Mouse (Mus musculus): ENCODE data around the gene Wnt7a.

Wnt7a gene

DNA sequence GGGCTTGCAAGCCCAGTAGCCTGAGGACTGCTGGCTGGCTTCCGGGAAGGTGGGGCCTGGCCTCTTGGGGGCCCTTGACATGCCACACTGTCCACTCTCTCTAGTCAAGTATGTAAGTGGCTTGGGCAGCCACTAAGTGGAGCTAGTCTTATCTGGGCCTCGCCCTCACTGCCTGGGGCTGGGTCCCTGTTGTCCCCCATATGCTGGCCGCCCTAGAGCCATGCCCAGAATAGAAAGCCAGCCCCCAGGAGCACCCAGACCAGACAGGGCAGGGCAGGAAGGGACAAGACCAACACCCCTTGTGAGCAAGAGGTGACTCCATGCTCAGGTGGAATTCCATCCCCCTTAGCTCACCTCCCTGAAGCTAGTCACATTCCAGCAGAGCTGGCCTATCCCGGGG, 22.0 kb downstream of the Wnt7a start:
- no peak for DNase-seq (ENCODE audit: low read depth, low spot score)

DNA sequence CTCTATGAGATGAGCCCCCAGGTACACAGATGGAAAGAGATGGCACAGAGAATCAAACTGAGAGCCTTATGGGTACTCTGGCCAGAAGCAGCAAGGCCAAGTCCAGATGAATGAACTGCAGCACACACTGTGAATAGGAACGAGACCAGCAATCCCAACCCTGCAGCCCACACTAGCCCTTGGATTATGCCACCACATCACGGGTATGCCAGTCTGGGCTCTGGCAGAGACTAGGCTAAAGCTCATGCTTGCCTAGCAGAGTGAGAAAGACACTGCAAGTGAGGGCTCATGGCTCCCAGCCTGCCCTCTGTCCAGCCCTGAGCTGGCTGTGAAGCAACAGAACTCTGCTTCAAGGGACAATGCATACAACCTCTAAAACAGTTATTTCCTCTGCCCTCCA, 26.7 kb downstream of the Wnt7a start:
- DNase-seq (ENCODE audit: low read depth, low spot score) = no peak

DNA sequence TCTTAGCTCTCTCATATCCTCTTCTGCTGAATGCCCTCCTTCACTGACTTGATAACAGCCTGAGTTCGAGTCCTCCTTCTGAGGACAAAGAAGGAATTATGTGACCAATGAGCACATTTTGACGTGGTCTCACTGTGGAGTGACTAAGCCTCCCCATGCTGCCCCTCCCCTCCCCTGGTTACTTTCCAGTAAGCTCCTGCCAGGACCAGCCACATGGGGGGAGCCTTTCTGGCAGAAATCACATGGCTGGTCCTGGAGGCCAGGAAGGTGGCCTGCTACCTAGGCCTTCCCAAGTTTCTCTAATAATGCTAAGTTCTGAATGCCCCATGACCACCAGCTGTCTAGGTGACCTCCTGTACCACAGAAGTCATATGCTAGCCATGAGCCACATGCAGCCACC, 27.3 kb downstream of the Wnt7a start:
- no peak for DNase-seq (ENCODE audit: low read depth, low spot score)

DNA sequence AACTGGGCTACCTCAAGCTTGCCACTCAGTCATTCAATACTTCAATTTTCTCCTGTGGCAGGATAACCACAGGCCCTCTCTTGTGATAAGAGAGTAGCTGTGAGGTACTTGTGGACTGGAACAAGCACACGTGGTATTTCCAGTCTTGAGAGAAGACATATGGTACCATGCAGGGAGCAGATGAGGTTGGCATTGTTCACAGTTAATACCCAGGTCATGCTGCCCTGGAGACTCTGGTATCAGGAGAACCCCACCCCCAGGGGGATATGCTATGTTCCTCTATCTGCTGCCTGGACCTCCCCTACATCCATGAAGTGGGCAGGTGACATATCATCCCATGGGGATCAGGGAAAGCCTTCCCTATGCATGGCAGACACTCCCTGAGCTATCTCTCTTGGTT, 27.9 kb downstream of the Wnt7a start:
- no peak for DNase-seq (ENCODE audit: low read depth, low spot score)

DNA sequence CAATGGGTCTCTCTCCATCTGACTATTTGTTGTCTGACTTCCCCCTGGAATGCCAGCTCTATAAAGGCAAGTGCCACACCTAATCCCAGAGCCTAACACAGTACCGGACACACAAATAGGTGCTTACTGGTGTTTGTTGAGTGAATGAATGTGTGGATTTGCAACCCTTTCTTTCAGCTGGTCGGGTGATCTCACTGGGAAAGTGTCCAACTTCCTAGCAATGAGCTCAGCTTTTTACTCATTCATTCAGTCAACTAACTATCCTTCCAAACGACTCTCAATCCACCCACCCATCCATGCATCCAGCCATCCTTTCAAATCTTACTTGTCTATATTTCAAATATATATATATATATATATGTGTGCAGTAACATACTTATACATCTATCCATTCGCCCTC, 31.3 kb downstream of the Wnt7a start:
- DNase-seq (ENCODE audit: low read depth, low spot score) = no peak

DNA sequence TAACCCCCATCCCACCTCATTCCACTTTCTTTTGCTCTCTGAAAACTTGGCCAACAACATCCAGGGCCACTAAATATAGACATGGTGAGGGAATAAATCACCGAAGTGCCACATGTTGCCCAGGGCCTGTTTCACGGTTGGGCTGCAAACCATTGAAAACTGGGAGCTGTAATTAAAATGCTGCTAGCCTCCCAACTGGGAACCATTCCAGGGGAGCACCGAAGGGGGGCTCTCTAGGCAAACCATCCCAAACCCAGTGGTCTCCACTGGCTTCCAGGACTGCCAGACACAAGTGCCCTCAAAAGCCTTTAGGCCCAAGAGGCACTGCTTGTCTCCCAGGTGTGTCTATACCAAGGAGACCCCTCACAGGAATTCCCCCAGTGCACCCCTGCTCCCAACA, 31.9 kb downstream of the Wnt7a start:
- DNase-seq (ENCODE audit: low read depth, low spot score) = no peak

DNA sequence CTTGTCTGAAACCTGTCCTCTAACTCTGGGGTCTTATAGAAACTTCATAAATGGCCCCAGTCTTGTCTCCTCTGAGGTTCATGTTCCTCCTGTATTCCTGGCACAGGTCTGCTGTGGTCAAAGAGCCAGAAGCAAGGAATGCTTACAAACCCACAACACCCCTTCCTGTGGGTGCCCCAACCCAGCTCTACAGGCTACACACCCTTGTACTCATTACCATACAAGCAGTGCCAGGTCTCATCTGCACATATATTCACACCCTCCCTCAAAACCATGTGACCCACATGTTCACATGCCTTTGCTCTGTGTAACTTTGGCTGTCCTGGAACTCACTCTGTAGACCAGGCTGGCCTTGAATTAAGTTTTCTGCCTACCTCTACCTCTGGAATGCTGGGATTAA, 38.2 kb downstream of the Wnt7a start:
- DNase-seq (ENCODE audit: low read depth, low spot score) = no peak

DNA sequence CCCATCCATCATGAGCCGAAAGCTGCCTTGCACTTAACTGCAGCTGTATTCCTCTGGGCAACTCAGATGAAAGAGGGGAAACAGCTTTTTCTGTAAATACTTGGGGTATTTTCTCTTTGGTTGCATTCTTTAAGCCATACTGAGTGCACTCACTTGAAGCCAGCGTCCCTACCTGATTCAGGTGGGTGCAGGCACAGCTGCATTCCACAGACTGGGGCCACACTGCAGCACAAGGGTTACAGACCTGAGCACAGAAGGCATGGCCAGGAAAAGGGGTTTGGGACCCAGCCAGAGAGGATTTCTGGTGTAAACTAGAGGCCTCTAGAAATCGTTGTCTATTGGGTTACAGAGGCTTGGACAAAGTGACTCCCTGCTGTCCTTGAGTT, 38.6 kb downstream of the Wnt7a start:
- DNase-seq (ENCODE audit: low read depth, low spot score) = no peak

DNA sequence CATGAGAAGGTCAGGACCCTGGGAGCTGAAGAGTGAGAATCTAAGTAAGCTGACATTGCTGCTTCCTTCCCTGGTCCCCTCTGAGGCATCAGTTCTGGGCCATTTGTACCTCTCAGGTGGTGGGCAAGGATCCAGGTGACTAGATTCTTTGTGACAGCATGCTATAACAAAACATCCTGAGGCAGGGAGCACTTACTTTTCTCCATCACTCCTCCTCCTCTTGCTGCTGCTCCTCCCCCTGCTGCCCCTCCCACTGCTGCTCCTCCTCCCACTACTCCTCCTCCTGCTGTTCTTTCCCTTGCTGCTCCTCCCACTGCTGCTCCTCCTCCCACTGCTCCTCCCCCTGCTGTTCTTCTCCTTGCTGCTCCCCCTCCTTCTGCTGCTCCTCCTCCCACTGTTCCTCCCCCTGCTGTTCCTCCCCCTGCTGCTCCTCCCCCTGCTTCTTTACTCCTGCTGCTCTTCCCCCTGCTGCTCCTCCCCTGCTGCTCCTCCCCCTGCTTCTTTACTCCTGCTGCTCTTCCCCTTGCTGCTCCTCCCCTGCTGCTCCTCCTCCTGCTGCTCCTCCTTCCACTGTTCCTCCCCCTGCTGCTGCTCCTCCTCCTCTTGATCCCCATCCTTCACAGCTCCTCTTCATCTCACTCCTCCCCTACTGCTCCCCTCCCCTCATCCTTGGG, 39.1 kb downstream of the Wnt7a start:
- DNase-seq (ENCODE audit: low read depth, low spot score) = no peak

DNA sequence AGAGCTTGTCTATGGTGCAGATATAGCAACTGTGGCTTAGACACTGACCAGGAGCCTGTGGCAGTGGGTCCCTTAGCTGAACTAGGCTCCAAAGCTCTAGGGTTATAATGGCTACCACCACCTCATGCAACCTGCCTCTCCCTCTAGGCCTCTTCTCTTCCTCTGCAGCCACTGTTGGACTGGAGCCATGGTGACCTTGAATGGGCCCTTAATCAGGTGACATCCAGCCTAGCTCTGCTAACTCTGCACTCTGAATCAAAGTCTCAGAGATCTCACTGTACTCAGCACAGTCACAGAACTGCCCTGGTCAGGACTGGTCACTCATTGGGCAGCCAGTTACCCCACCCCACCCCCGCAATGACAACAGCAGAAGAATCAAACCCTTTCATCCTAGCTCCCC, 44.4 kb downstream of the Wnt7a start:
- DNase-seq (ENCODE audit: low read depth, low spot score) = no peak

DNA sequence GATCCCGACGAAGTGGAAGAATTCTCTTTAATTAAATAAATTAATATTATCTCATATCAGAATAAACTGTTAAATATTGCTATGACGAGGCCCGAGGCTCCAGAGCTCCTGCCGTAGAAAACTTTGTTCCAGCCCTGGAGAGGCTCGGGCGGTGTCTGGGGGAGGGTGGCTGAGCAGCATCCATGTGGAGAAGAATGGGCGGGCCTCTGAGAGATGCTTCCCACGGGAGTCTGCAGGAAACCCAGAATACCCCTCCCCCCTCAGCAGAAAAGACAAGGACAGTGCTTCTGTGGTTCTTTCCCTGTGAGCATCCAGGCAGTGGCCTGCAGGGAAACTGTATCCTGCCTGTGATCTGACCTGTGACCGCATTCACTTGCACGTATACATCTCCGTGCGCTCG, 45.7 kb downstream of the Wnt7a start:
- DNase-seq (ENCODE audit: low read depth, low spot score) = no peak

DNA sequence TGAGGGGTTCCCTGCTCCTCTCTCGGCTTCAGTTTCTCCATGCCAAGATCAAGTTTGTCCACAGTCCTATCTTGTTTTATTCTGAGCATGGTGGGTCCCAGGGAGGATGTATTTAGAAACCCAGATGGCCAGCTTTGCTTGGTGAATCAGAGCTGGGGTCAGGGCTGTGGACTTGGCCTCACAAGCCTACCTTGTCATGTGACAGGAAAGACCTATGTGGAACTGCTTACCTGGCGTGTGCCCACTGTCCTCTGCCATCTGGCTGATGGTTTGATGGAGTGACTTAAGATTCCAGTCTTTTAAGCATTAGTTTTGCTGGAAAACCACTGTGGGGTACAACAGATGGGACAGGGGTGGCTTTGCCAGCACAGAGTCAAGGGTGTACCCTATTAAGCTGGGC, 48.4 kb downstream of the Wnt7a start:
- DNase-seq (ENCODE audit: low read depth, low spot score) = no peak

DNA sequence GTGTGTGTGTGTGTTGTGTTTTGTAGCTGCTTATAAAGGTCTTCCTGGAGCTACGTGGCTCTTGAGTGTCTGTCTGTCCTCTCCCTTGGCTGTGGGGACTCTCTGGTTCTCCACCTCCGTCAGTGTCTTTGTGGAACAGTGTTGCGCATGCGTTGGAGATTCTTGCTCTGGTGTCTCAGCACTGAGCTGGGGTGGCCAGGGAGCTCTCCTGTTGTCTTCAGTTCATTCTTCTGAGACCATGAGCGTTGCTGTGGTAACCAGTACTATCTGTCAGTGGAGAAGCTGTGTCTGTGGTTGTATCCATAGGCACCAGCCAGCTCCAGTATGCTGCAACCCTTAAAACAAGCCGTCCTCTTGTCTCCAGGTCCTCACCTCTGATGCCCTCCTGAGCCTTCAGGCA, 50.2 kb downstream of the Wnt7a start:
- no peak for DNase-seq (ENCODE audit: low read depth, low spot score)

DNA sequence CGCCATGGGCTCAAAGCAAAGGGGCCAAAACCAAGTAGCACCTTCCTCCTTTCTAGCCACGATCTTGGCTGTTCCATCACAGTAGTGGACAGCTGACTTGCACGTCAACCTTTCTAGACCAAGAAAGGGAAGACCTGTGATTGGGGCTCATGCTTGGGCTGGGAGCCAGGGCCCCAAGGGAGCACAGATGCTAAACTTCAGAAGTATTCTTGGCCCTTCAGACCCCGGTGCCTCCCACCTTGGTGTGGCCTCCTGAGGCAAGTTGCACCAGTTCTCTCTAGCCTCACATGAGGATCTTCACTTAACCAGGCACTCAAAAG, 50.8 kb downstream of the Wnt7a start:
- DNase-seq (ENCODE audit: low read depth, low spot score) = no peak

DNA sequence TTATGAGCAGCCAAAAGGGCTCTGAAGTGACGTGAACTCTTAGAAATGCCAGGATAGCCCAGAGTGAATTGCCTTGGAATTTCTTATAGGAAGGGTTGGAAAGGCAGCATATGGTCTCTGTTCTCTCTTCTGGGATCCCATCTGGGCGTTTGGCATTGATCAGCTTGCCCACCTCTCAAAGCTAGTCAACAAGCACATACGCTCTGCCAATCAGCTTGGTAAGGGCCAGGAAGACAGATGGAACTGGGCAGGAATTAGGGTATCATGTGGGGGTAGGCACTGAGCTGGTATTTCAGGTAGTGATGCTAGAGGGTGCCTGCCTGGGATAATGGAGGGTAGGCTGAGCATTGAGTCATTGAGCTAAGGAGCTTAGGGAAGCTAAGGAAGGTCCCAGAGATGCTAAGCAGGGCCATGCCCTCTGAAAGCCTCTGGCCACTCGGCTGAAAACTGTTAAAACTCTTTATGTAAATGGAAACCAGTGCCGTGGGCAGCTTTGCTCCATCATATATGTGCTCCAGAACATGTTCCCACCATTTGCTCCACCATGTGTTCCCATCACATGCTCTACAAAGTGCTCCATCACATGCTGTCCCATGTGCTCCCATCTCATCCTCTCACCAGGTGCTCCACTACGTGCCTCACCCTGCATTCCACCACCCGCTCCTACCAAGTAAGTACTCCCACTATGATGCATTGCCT, 51.3 kb downstream of the Wnt7a start:
- DNase-seq (ENCODE audit: low read depth, low spot score) = no peak

DNA sequence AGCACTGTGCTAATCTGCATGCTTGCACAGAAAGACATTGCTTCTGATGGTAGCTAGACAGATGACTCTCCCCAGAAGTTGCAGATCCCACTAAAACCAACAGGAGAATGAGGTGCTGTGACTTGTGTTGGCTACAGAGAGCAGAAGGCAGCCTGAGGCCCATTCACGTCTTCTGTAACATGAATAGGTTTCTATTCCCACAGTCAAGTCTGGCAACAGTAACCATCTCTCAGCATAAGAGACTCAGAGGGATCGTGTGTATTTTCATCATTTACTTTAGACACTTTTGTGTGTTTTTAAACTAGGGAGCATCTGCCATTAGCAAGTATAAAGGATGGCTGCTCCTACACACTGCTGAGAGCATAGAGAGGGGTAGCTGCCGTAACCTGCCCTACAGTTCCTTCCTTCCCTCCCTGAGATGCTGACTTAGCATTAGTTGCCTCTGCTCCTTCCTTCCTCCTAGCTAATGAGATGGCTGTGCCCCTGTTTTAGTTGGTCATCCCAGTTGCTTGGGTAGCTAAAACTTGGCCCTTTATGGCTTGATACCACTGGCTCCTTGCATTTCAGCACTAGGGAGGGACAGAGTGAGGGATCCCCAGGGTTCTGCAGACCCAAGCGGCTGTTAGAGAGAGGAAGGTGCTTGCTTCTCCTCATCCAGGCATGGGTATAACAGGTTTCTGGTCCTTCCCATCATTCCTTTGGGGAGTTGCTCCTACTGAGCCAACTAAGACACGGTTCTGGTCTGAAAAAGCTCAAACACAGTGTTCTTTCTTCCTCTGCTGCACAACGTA, 52.1 kb downstream of the Wnt7a start:
- DNase-seq (ENCODE audit: low read depth, low spot score) = no peak

DNA sequence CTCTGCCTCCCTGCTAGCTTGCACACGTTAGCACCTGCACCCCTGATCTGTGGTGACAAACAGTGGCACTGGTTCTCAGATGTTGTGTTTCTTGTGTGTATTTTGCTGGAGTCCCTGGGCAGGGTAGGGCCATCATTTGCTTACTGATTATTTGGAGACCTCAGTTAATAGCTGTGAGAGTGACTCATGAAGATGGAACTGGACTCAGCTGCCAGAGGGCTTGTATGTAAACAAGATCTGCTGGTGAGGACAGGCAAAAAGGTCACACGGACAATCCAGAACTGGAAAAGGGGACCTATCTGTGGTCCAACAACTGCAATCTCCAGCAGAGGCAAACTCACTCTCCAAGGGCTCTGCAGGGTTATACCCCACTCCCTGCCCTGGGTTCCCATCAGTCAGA, 52.8 kb downstream of the Wnt7a start:
- DNase-seq (ENCODE audit: low read depth, low spot score) = no peak

DNA sequence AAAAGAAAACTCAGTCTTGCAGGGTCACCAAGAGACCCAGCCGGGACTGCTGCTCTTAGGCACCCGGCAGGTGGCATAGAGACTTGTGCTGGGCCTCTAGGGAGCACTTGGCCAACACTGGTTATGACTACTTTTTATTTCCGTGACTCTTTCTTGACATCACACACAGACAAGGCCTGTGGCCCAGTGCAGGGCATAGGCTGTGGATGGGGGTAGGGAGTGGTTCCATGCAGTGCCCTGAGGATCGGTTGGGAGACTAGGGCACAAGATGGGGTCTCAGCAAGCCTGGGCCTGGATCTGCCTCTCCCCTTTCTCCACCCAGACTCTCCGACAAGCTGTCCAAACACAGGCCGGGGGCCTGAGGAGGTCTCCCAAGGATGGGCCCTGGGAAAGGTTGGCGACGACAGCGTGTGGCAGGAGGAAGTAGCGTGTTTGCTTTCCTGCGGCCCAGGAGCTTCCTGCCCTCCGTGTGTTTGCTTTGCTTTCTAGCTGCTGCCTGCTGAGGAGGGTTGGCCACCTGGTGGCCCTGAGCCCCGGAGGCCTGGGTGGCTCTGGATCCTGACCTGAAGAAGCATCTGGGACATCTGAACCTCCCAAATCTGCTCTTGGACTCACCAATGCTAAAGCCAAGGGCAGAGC, 53.8 kb downstream of the Wnt7a start:
- DNase-seq (ENCODE audit: low read depth, low spot score) = no peak

DNA sequence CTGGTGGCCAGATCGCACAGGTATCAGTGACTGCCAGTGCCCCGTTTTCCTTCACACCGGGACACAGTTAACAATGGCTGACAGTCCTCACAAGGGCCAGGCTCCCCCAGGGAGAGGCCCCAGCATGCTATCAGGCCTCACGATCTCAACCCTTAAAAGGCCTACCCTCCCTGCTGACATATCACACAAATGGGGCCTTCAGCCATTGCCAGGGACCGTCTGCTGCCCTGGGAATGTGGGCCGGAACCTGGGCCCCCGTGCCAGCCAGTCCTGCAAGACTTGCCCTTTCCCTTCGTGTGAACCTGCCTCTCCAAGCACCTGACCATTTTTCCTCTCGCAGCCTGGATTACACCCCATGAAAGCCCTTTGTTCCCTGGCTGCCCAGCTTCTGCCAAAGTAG, 61.5 kb downstream of the Wnt7a start:
- DNase-seq (ENCODE audit: low read depth, low spot score) = no peak

DNA sequence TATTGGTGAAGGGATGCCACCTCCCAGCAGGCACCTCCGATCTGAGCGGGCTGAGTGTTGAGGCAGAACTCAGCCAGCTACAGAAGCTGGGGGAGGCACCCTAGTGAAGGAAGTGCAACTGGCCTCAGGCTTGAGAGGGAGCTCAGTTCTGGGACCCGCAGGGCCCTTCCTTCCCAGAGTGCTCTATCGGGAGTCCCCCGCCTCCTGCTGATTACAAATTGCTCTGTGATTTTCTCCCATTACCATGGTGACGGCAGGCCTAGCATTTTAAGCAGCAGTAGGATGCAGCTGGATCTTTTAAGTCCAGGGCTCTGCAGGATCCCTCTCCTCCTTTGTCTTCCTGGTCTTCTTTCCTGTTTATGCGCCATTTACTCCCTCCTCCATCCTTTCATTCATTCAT, 63.4 kb downstream of the Wnt7a start:
- DNase-seq (ENCODE audit: low read depth, low spot score) = no peak

DNA sequence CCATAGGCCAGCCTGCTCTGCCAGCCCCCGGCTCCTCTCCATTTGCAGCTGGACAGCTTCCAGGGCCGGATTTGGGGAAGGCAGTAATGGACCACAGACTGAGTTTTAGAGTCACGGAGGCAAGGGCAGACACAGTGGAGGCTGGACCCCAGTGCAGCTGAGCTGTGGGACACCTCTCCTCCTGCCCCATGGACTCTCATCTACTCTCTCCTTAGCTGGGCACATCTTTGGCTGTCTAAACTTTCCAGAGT, 64.3 kb downstream of the Wnt7a start:
- DNase-seq (ENCODE audit: low read depth, low spot score) = no peak

DNA sequence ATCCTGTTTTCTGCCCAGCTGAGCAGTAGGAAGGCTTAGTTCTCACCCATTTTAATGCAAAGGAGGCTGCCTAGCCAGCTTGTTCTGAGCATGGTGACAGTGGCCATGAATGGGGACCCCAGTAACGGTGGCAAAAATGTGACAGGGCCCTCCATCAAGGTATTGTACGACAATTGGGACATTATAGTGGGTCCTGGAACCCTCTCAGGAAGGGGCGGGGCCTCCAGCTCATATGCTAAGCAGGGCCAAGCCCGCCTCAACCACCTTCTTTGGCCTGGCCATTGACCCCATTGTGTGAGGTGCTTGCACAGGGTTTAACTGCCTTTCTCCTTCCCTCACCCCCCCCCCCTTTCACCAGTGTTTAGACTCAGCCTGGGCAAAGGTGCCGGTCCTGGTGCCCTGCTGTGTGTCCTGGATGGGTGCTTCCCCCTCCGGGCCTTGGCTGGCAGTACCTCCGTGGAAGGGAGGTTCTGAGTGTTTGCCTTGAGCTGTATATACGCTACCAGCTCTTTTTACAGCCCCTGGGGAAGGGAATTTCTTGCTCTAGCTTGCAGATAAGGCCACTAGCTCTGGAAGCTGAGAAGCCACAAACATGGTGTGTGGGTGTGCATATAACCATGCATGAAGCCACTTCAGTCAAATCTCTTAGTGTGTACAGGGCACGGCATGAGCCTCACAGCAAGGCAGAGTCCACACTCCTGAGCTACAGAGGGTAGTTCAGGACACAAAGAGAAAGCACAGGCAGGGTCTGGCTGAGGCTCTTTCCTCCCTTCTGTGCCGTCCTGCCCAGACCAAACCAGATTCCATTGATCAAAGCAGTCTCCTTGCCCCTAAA, 64.9 kb downstream of the Wnt7a start:
- DNase-seq (ENCODE audit: low read depth, low spot score) = peak; percentile 13

Data from retina, postnatal 7 days (tissue).